Mouse (Mus musculus): ENCODE data around the gene Cask.

- TF ChIP-seq POLR2A (IDR thresholded peaks at IDR 0.05; ENCODE audit: low read depth, low read length) (no peak), CTCF (IDR thresholded peaks at IDR 0.05; ENCODE audit: extremely low read depth, insufficient read depth, insufficient read length, insufficient replicate concordance) (no peak)
Observed at GRCm38 (mm10) chrX:13718283-13718682, 132.9 kb downstream of the Cask start.

Data from spleen, adult 2 months (tissue).